Comparison of ENCODE assay signal across 18 mouse cellular contexts in the genomic region with DNA sequence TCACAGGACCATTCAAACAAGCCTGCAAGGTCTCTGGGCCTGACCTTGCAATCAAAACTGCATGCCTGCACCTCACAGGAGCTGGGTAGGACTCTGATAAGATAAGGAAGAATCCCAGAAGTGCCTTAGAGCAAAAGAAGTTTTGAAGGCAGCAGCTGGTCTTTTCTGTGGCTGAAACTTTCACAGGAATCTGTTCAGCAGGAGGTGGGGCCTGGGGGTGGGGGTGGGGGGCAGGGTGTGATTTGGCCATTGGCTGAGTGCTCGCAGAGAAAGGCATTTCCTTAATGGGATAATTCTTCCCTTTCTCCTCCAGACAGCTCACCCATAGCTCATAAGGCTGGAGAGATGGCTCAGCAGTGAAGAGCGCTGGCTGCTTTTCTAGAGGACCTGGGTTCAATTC.
DNase-seq lines count a peak whose midpoint lies in the region; ATAC-seq and TF ChIP-seq lines count a peak whose summit lies in the region.
"Had no signal": no experiment of that assay in that cellular context is flagged by ENCODE, and none has a peak within 500 bp of the region (broad histone marks: within the 10 kb centered on the region; RNA-seq: fewer than 3 reads in every experiment).

No protein-coding gene starts in this region.

- in situ Hi-C loops in CH12.LX (cut with MboI; ENCODE audit: low pct_ligation_motif_present, low pct_unique_long_range_greater_than_20kb, low sequenced_read_pairs) = no loop called here

- no peak for TF ChIP-seq POLR2A in CH12.LX (IDR thresholded peaks at IDR 0.05; ENCODE audit: low read depth, low read length)

- peak; percentile 63 for ATAC-seq in intestine, embryonic 14.5 days (replicated peaks; ENCODE audit: low FRiP score, low TSS enrichment, low read depth)
- ATAC-seq in intestine, postnatal 0 days = no peak
- ATAC-seq in monocyte, adult 5-6 weeks (replicated peaks; ENCODE audit: insufficient number of reproducible peaks, low FRiP score, low TSS enrichment, poor library complexity, severe bottlenecking) = no peak
- ATAC-seq: activated CD4-positive, CD25-positive, alpha-beta regulatory T cell, adult 4 months; forebrain, embryonic 14.5 days; midbrain, embryonic 15.5 days had no signal

- H3K36me3 ChIP-seq in intestine, embryonic 14.5 days (ENCODE audit: control insufficient read depth, insufficient read depth, low read length) = no peaks in the 10 kb centered on the region
- H3K36me3 ChIP-seq in intestine, postnatal 0 days (ENCODE audit: control insufficient read depth, insufficient read depth) = no peaks in the 10 kb centered on the region
- no peaks in the 10 kb centered on the region for H3K36me3 ChIP-seq in CH12.LX (replicated peaks in 1 of 2; ENCODE audit: control insufficient read depth in 1 of 2, insufficient read depth in 1 of 2, low read length in 1 of 2)
- H3K36me3 ChIP-seq in limb, embryonic 10.5 days = no peaks in the 10 kb centered on the region
- H3K36me3 ChIP-seq: embryonic facial prominence, embryonic 15.5 days; hindbrain, embryonic 13.5 days; midbrain, embryonic 15.5 days; neural tube, embryonic 12.5 days had no signal

- no peak overlapping the region for H3K4me2 ChIP-seq in intestine, embryonic 14.5 days (ENCODE audit: low read length)
- no peak overlapping the region for H3K4me2 ChIP-seq in intestine, postnatal 0 days (replicated peaks; ENCODE audit: low read depth)
- no peak overlapping the region for H3K4me2 ChIP-seq in CH12.LX (ENCODE audit: insufficient read depth, low read depth, poor library complexity, severe bottlenecking)
- H3K4me2 ChIP-seq: embryonic facial prominence, embryonic 15.5 days; hindbrain, embryonic 13.5 days; midbrain, embryonic 15.5 days; neural tube, embryonic 12.5 days had no signal

- peak overlapping the region; percentile 44; the same call in 1 of the 2 replicates for H3K27ac ChIP-seq in intestine, embryonic 14.5 days (ENCODE audit: low read depth)
- no peak overlapping the region for H3K27ac ChIP-seq in intestine, postnatal 0 days (ENCODE audit: low read depth, low read length)
- H3K27ac ChIP-seq in CH12.LX (ENCODE audit: insufficient read depth, low read depth) = no peak overlapping the region
- peak overlapping the region; percentile 71 for H3K27ac ChIP-seq in limb, embryonic 10.5 days
- H3K27ac ChIP-seq: hindbrain, embryonic 13.5 days; midbrain, embryonic 15.5 days; neural tube, embryonic 12.5 days had no signal

- dilution Hi-C loops in CH12.LX (cut with MboI; ENCODE audit: extremely low pct_ligation_motif_present, extremely low pct_unique_long_range_greater_than_20kb, low sequenced_read_pairs) = no loop called here

- TF ChIP-seq EP300 in CH12.LX (IDR thresholded peaks at IDR 0.05; ENCODE audit: low read length) = no peak

- no peaks in the 10 kb centered on the region for H3K79me2 ChIP-seq in CH12.LX (replicated peaks; ENCODE audit: control insufficient read depth, extremely low read depth, insufficient read depth, poor library complexity, severe bottlenecking)

- no peak overlapping the region for H3K9ac ChIP-seq in intestine, embryonic 14.5 days (ENCODE audit: low read length)
- no peak overlapping the region for H3K9ac ChIP-seq in intestine, postnatal 0 days (ENCODE audit: low read depth, low read length)
- 0 out of 2 replicates have a peak overlapping the region, but pooled peaks have one; percentile 50 for H3K9ac ChIP-seq in CH12.LX (ENCODE audit: insufficient read depth, low read depth)
- H3K9ac ChIP-seq: embryonic facial prominence, embryonic 15.5 days; hindbrain, embryonic 13.5 days; midbrain, embryonic 15.5 days; neural tube, embryonic 12.5 days had no signal

- no peak for TF ChIP-seq CTCF in intestine, postnatal 0 days (IDR thresholded peaks at IDR 0.05; ENCODE audit: low read depth)
- TF ChIP-seq CTCF in CH12.LX (conservative IDR thresholded peaks at IDR 0.05 in 1 of 2, IDR thresholded peaks at IDR 0.05 in 1 of 2; ENCODE audit: low read depth in 2 of 2, low read length in 2 of 2) = no peak

- H3K4me3 ChIP-seq in intestine, embryonic 14.5 days (ENCODE audit: low read depth, low read length) = no peak overlapping the region
- no peak overlapping the region for H3K4me3 ChIP-seq in intestine, postnatal 0 days (ENCODE audit: low read depth, low read length)
- no peak overlapping the region for H3K4me3 ChIP-seq in CH12.LX (replicated peaks in 1 of 3; ENCODE audit: low read depth in 2 of 3, low read length in 2 of 3, poor library complexity in 1 of 3)
- no peak overlapping the region for H3K4me3 ChIP-seq in limb, embryonic 10.5 days
- H3K4me3 ChIP-seq: embryonic facial prominence, embryonic 15.5 days; hindbrain, embryonic 13.5 days; midbrain, embryonic 15.5 days; neural tube, embryonic 12.5 days had no signal

- no peaks in the 10 kb centered on the region for H3K9me3 ChIP-seq in intestine, embryonic 14.5 days (ENCODE audit: control insufficient read depth, low read length)
- H3K9me3 ChIP-seq in intestine, postnatal 0 days (ENCODE audit: control insufficient read depth) = no peaks in the 10 kb centered on the region
- no peaks in the 10 kb centered on the region for H3K9me3 ChIP-seq in CH12.LX (replicated peaks; ENCODE audit: low read length)
- no peaks in the 10 kb centered on the region for H3K9me3 ChIP-seq in limb, embryonic 10.5 days (replicated peaks)
- H3K9me3 ChIP-seq: embryonic facial prominence, embryonic 15.5 days; hindbrain, embryonic 13.5 days; midbrain, embryonic 15.5 days; neural tube, embryonic 12.5 days had no signal

- no peaks in the 10 kb centered on the region for H3K27me3 ChIP-seq in intestine, embryonic 14.5 days (replicated peaks; ENCODE audit: control insufficient read depth, insufficient read depth, low read length)
- no peaks in the 10 kb centered on the region for H3K27me3 ChIP-seq in intestine, postnatal 0 days (replicated peaks; ENCODE audit: control insufficient read depth, insufficient read depth, low read length)
- H3K27me3 ChIP-seq in CH12.LX (replicated peaks) = no peaks in the 10 kb centered on the region
- peaks cover 9% of the 10 kb centered on the region for H3K27me3 ChIP-seq in limb, embryonic 10.5 days (ENCODE audit: low read depth, poor library complexity, severe bottlenecking)
- H3K27me3 ChIP-seq: embryonic facial prominence, embryonic 15.5 days; midbrain, embryonic 15.5 days had no signal

- TF ChIP-seq RAD21 in CH12.LX (IDR thresholded peaks at IDR 0.05; ENCODE audit: low read depth, low read length) = no peak

- WGBS in intestine, embryonic 14.5 days = 19% methylated on average over 2 of the region's 2 CpGs
- 26% methylated on average over 2 of the region's 2 CpGs for WGBS in intestine, postnatal 0 days
- WGBS in limb, embryonic 10.5 days = 28% methylated on average over 2 of the region's 2 CpGs

- DNase-seq in embryo, embryonic 10 days (ENCODE audit: low spot score) = peak; percentile 33
- DNase-seq in embryo, embryonic 10.5 days (ENCODE audit: low spot score) = no peak
- DNase-seq in intestine, embryonic 14.5 days (ENCODE audit: low spot score) = no peak
- DNase-seq in CH12.LX (ENCODE audit: extremely low read depth) = no peak
- no peak for DNase-seq in limb, embryonic 10.5 days (ENCODE audit: low spot score)
- DNase-seq in thymus, postnatal 14 days = no peak
- DNase-seq: cerebellum, adult 9-10 months; gastrocnemius, postnatal 10 days; kidney, adult 9 months; lung, postnatal 10 days had no signal

- peaks cover 29% of the 10 kb centered on the region for H3K4me1 ChIP-seq in intestine, embryonic 14.5 days (replicated peaks; ENCODE audit: control insufficient read depth, insufficient read depth, low read length)
- H3K4me1 ChIP-seq in intestine, postnatal 0 days (replicated peaks; ENCODE audit: control insufficient read depth, insufficient read depth, low read length) = no peaks in the 10 kb centered on the region; the same call in 1 of the 2 replicates
- peaks cover 22 to 24% of the 10 kb centered on the region in 2 experiments for H3K4me1 ChIP-seq in CH12.LX (ENCODE audit: control insufficient read depth in 1 of 2, insufficient read depth in 2 of 2)
- peaks cover 64% of the 10 kb centered on the region for H3K4me1 ChIP-seq in limb, embryonic 10.5 days

TF ChIP-seq in CH12.LX, 34 proteins besides CTCF, POLR2A, EP300 and RAD21:
- TF ChIP-seq USF1 (IDR thresholded peaks at IDR 0.05; ENCODE audit: low read depth, low read length) = no peak
- no peak for TF ChIP-seq CHD2 (IDR thresholded peaks at IDR 0.05; ENCODE audit: low read length)
- TF ChIP-seq UBTF (IDR thresholded peaks at IDR 0.05; ENCODE audit: low read depth, low read length) = no peak

Comparison
In these comparisons a context has a peak if more than half of its experiments do, and no peak if none do; other contexts are left out.
1. H3K27ac ChIP-seq: peak in intestine, embryonic 14.5 days (single experiment) and limb, embryonic 10.5 days (single experiment); none in intestine, postnatal 0 days (single experiment) and CH12.LX (single experiment).